Mouse (Mus musculus) ZHBTc4 (cell line): ENCODE results near the gene Efcab9.

ENCODE experiments used
- DNase-seq: peaks from one replicate; pipeline ENCODE4 v3.0.0-alpha.2; 2011; ENCODE audit warnings: low read depth, low spot score

Efcab9 gene

GRCm38 (mm10) chr11:32556333-32556990, 24.6 kb upstream of the Efcab9 start:
- no peak for DNase-seq

DNA sequence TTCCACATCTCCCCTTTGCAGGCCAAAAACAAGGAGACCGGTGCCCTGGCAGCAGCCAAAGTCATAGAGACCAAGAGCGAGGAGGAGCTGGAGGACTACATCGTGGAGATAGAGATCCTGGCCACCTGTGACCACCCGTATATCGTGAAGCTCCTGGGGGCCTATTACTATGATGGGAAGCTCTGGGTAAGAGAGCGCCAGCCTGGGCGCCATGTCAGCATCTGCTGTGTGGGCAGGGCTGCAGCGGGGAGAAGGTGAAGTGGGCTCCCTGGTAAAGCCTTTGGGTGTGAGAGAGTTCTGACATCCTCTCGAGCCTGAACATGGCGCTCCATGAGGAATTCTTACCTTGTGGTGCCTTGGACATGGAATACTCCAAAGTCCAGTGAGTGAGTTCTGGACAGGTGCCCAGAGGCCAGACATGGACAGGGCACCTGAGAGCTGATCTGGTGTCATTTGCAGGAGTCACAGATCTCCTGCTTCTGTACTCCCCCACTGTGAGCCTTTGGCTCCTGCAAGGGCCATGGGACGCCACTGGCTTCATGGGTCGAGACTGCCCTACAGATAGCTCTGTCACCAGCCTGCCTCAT, 23.3 kb upstream of the Efcab9 start:
- DNase-seq = no peak

GRCm38 (mm10) chr11:32554141-32555091, 22.5 kb upstream of the Efcab9 start:
- DNase-seq = no peak

- DNase-seq = no peak
Observed at GRCm38 (mm10) chr11:32553311-32554140, 21.6 kb upstream of the Efcab9 start.

DNA sequence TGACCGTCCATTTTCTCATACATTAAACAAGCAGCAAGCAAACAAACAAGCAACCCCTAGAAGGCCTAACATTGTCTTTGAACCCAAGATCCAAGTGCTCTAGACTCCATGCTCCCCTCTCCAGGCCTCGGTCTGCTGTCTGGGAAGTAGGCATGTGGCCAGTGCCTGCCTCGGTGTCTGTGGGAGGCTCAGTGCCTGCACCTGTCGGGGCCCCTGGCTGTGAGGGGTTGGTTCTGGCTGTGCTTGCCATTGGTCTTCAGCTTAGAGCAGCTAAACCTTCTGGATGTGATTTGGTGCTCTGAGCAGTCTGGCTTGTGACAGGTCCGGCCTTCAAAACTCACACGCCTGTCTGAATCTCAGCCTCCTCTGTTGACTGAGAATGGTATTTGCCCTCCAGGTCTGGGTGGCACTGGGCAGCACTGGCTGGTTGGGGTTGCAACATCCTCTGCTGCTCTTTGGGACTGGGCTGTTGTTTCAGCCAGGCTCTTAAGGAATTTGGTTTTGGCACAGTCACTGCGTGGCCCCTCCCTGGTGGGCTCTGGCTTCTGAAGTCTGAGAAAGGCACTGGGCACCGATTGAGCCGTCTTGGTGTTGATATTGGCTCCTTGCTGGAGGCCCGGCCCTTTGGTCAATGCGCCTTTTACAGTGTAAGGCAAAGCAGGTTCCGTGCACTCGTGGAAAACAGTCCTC, 20.7 kb upstream of the Efcab9 start:
- DNase-seq = no peak

DNA sequence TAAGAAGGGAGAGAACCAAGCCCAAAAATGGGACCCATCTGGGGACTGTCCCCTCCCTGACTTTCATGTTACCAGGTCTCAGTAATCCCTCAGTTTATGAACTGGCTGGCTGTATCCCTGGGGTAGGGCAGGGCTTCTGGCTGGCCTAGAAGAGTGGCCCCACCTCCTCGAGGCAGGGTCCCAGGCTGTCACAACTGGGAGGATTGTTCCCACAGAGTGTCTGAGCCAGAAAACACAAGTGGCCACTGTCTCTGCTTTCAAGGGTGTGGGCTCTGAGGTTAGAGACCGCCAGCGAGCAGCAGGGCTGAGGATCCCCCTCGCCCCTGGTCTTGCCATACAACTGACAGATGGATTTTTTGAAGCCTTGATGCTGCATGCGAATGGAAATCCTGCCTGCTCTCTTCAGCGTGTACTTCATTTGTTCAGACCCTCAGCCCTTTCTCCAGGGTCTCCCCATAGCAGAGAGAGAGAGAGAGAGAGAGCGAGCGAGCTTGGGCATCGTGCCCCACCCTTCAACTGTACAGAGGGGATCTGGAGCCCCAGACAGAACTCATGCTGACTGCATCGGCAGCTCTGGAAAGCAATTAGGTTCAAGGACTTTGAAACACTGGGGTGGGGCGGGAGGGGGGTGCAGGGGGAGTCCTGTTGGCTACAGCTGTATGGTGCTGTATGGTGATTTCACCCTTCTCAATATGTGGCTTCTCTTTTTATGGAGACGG, 19.9 kb upstream of the Efcab9 start:
- no peak for DNase-seq

DNA sequence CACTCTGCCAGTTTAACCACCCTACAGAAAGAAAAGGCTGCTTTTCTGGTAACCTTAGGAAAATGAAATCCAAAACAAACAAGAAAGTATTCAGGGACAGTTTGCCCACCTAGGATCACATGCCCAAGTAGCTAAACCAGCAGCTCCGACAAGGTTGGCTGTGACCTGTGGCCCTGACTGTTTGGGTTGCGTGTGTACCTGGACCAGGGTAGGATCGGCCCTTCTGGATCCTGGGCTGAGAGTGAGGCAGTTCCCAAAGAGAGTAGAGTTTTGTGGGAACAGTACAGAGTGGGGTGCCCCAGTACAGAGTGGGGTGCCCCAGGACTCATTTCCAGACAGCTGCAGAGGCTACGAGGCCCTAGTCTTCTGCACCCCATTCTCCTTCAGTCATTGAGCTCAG, 19.2 kb upstream of the Efcab9 start:
- DNase-seq = no peak

DNA sequence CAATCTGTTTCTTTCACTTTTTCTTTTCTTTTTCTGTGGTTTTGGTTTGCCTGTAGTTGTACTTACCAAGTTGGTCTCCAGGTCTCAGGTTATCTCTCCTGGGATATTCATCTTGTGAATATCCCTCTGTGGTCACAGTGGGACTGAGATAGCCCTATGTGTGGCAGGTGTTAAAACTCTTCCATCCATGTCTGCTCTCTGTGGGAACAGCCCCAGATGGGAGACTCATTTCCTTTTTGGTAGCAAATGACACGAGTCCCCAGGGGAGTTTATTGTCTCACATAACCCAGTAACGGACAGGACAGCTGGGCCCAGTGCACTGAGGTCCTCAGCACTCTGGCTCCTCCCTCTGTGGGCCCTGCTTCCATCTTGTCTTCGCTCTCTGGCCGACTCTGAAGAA, 18.2 kb upstream of the Efcab9 start:
- no peak for DNase-seq

DNA sequence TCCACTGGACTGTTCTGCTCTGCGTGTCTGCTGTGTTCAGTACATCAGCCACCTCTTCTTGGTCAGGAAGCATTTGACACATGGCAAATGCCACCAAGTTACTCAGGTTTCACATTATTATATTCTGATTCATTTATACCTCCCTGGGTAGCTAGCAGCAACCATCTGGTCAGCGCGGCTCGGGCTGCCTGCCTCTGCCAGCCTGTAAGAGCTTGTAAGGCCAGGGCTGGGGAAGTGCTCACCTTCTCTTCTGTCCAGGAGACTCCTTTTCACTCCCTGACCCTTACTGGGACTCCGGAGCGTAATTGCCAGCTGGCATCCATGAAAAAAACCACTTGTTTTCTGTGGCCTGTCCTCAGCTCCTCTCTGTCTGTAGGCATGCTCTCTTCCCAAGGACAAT, 17.4 kb upstream of the Efcab9 start:
- DNase-seq = no peak

DNA sequence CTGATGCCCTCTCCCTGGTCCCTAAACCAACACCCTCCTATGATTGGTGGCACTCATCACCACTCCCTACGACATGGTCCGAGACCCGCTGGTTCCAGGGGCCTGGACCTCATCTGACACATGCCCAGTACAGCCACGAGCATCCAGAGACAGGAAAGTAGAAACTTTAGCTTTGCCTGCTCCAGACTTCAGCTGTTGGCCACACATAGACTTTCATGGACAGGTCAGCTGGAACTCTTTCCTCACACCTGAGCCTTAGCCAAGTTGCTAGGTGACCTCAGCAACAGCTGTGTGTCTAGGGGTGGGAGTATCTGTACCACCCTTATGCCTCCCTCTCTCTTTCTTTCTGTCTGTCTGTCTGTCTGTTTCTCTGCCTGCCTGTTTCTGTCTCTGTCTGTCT, 16.4 kb upstream of the Efcab9 start:
- DNase-seq = no peak

DNA sequence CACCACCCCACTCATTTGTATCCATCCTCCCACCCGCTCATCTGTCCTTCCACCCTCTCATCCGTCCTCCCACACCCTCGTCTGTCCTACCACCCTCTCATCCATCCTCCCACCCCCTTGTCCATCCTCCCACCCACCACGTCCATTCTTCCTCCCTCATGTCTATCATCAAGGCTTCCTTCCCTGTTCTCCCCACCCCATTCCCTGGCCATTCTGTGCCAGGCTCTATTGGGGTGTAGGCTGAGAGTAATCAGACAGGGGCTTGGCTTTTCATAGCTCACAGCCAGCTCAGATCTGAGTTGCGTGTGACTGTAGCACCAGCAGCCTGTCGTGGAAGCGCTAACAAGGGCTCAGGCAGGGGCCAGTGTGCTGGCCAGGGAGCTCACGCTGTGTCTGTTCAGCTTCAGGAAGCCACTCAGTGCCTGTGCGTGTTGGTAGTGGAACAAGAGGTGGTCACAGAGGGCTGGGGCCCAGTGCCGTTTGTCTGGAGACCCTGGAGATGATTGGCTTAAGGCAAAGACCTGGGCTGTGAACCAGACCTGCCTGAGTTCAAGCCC, 15.6 kb upstream of the Efcab9 start:
- no peak for DNase-seq

- DNase-seq = no peak
Observed at GRCm38 (mm10) chr11:32546483-32546882, 14.6 kb upstream of the Efcab9 start.

DNA sequence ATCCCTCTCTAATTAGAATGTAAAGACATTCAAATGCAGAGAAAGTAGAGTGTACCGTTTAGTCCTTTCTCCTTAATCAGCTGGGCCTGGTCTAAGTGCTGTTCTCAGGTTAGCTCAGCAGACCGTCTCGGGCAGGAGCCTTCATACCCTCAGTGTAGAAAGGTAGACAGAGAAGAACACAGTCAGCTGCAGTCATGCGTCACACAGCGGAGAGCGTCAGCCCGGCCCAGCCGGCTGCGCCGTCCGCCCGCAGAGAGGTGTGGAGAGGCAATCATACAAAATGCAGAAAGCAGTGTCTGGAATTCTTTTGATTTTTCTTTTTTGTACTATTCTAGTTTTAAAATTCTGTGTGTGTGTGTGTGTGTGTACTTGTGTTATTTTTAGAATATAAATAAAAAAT, 13.7 kb upstream of the Efcab9 start:
- no peak for DNase-seq

DNA sequence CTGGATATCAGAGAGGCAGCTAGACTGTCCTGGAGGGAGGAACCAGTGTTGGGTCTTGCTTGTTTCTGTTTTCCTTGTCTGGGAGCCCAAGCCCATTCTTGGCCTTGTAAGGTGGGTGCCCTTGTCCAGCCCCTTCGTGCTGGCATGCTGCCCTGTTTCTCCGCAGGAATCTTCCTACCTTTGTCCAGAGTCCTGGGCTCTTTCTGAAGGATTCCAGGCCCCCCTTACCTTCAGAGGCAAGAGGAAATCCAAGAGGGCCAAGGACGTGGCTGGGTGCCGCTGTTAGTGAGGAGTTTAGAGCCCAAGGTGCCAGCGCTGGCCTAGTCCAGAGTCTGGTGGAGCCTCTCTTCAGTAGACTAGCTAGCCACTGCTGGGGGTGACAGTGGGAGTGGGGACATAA, 12.6 kb upstream of the Efcab9 start:
- DNase-seq = no peak

- no peak for DNase-seq
Observed at GRCm38 (mm10) chr11:32544041-32544440, 12.2 kb upstream of the Efcab9 start.

GRCm38 (mm10) chr11:32542687-32543411, 11.0 kb upstream of the Efcab9 start:
- no peak for DNase-seq

- no peak for DNase-seq
Observed at GRCm38 (mm10) chr11:32542181-32542580, 10.3 kb upstream of the Efcab9 start.

- no peak for DNase-seq
Observed at GRCm38 (mm10) chr11:32540463-32540862, 8.6 kb upstream of the Efcab9 start.

DNA sequence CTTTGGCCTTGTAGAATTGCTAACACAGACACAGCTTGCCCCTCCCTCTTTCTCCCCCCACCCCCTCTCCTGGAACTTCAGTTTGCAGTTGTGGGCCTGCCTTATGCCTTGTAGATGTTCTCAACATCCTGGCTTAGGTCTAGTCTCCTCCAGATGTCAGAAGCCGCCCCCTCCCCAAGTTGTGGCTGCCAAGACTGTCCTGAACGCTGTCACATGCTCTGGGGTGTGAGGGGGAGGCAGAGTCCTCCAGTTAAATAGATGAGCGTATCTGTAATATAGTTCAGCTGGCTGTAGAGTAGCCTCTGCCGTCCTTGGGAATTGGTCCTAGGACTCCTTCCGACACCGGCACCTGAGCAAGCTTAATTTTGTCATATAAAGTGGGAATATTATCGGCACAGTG, 7.8 kb upstream of the Efcab9 start:
- no peak for DNase-seq

DNA sequence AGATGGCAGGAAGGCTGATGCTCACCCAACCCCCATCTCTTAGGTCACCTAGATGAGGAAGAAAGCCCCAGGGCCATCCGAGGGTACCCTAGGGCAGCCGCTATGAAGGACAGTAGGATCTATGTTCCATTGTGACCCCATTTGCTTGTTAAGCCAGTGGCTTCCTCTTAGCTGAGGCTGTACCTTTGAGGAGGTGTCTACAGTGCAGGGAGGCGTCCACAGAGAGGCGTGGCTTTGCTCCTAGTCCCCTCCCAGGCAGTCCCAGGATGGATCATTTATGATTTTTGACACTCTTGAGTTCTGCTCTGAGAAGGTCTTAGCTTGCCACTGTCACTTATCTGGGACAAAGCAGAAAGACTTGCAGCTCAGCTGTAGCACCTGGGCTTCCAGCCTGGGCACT, 7.0 kb upstream of the Efcab9 start:
- no peak for DNase-seq
